Mouse (Mus musculus): ENCODE results near the gene Kcnip4. TPM values are rescaled to one million over a fixed set of nuclear protein-coding genes. Genes with fewer than 3 reads are reported as not detected.
A peak's percentile ranks its signal among the peaks of the same experiment; 100 is the strongest.

The Kcnip4 gene
- polyA plus RNA-seq, 1 experiment from 2014 or later = 3.3 TPM

GRCm38 (mm10) chr5:48430459-48430858 is 1094.2 kb downstream of the Kcnip4 start:
- Histone ChIP-seq H3K4me3 (no peak overlapping the region), H3K9me3 (no peaks in the 10 kb centered on the region), H3K4me1 (no peaks in the 10 kb centered on the region), H3K36me3 (no peaks in the 10 kb centered on the region), H3K27me3 (no peaks in the 10 kb centered on the region), H3K9ac (no peak overlapping the region), H3K27ac (no peak overlapping the region), H3K4me2 (replicated peaks) (no peak overlapping the region)
- ATAC-seq (ENCODE audit: insufficient number of reproducible peaks, insufficient read depth, low FRiP score, low TSS enrichment) = no peak

GRCm38 (mm10) chr5:48421957-48422356 is 1102.8 kb downstream of the Kcnip4 start:
- H3K27me3 ChIP-seq = no peaks in the 10 kb centered on the region
- no peak overlapping the region for H3K9ac ChIP-seq
- H3K4me3 ChIP-seq = no peak overlapping the region
- no peaks in the 10 kb centered on the region for H3K36me3 ChIP-seq
- no peaks in the 10 kb centered on the region for H3K4me1 ChIP-seq
- H3K27ac ChIP-seq = no peak overlapping the region
- H3K4me2 ChIP-seq (replicated peaks) = no peak overlapping the region
- 75% methylated on average over 1 of the region's 1 CpGs for WGBS
- ATAC-seq (ENCODE audit: insufficient number of reproducible peaks, insufficient read depth, low FRiP score, low TSS enrichment) = no peak
- no peaks in the 10 kb centered on the region for H3K9me3 ChIP-seq

GRCm38 (mm10) chr5:48419741-48420140 is 1105.0 kb downstream of the Kcnip4 start:
- WGBS = 87% methylated on average over 2 of the region's 2 CpGs
- Histone ChIP-seq H3K4me2 (replicated peaks) (no peak overlapping the region), H3K27me3 (no peaks in the 10 kb centered on the region), H3K36me3 (no peaks in the 10 kb centered on the region), H3K4me1 (no peaks in the 10 kb centered on the region), H3K9ac (no peak overlapping the region), H3K27ac (no peak overlapping the region), H3K9me3 (no peaks in the 10 kb centered on the region), H3K4me3 (no peak overlapping the region)
- ATAC-seq (ENCODE audit: insufficient number of reproducible peaks, insufficient read depth, low FRiP score, low TSS enrichment) = no peak

GRCm38 (mm10) chr5:48412261-48412660 is 1112.4 kb downstream of the Kcnip4 start:
- H3K9ac ChIP-seq = no peak overlapping the region
- ATAC-seq (ENCODE audit: insufficient number of reproducible peaks, insufficient read depth, low FRiP score, low TSS enrichment) = no peak
- H3K4me3 ChIP-seq = no peak overlapping the region
- 93% methylated on average over 4 of the region's 4 CpGs for WGBS
- no peak overlapping the region for H3K27ac ChIP-seq
- H3K36me3 ChIP-seq = no peaks in the 10 kb centered on the region
- no peaks in the 10 kb centered on the region for H3K9me3 ChIP-seq
- H3K27me3 ChIP-seq = no peaks in the 10 kb centered on the region
- H3K4me2 ChIP-seq (replicated peaks) = no peak overlapping the region
- no peaks in the 10 kb centered on the region for H3K4me1 ChIP-seq

- Histone ChIP-seq H3K36me3 (no peaks in the 10 kb centered on the region), H3K27me3 (no peaks in the 10 kb centered on the region), H3K4me3 (no peak overlapping the region), H3K9me3 (no peaks in the 10 kb centered on the region), H3K4me2 (replicated peaks) (no peak overlapping the region), H3K4me1 (no peaks in the 10 kb centered on the region), H3K9ac (no peak overlapping the region), H3K27ac (no peak overlapping the region)
- ATAC-seq (ENCODE audit: insufficient number of reproducible peaks, insufficient read depth, low FRiP score, low TSS enrichment) = no peak
- WGBS = 62% methylated on average over 4 of the region's 4 CpGs
These were observed 1113.2 kb downstream of the Kcnip4 start for GRCm38 (mm10) chr5:48411462-48411861.

GRCm38 (mm10) chr5:48410348-48410747 is 1114.4 kb downstream of the Kcnip4 start:
- no peak overlapping the region for H3K4me3 ChIP-seq
- 80% methylated on average over 5 of the region's 5 CpGs for WGBS
- no peak for ATAC-seq (ENCODE audit: insufficient number of reproducible peaks, insufficient read depth, low FRiP score, low TSS enrichment)
- no peak overlapping the region for H3K9ac ChIP-seq
- H3K27ac ChIP-seq = no peak overlapping the region
- no peaks in the 10 kb centered on the region for H3K36me3 ChIP-seq
- no peaks in the 10 kb centered on the region for H3K4me1 ChIP-seq
- H3K9me3 ChIP-seq = no peaks in the 10 kb centered on the region
- no peaks in the 10 kb centered on the region for H3K27me3 ChIP-seq
- H3K4me2 ChIP-seq (replicated peaks) = no peak overlapping the region

- ATAC-seq (ENCODE audit: insufficient number of reproducible peaks, insufficient read depth, low FRiP score, low TSS enrichment) = no peak
- H3K9me3 ChIP-seq = no peaks in the 10 kb centered on the region
- H3K9ac ChIP-seq = no peak overlapping the region
- H3K36me3 ChIP-seq = no peaks in the 10 kb centered on the region
- no peaks in the 10 kb centered on the region for H3K4me1 ChIP-seq
- WGBS = 72% methylated on average over 4 of the region's 4 CpGs
- H3K4me3 ChIP-seq = no peak overlapping the region
- H3K4me2 ChIP-seq (replicated peaks) = no peak overlapping the region
- H3K27ac ChIP-seq = no peak overlapping the region
- no peaks in the 10 kb centered on the region for H3K27me3 ChIP-seq
These were observed 1116.4 kb downstream of the Kcnip4 start for GRCm38 (mm10) chr5:48408276-48408675.

GRCm38 (mm10) chr5:48402497-48402896 is 1122.2 kb downstream of the Kcnip4 start:
- Histone ChIP-seq H3K4me3 (no peak overlapping the region), H3K9ac (no peak overlapping the region), H3K4me1 (0 out of 2 replicates have a peak, but pooled peaks cover 2% of the 10 kb centered on the region), H3K4me2 (replicated peaks) (no peak overlapping the region), H3K9me3 (no peaks in the 10 kb centered on the region), H3K27ac (no peak overlapping the region), H3K36me3 (no peaks in the 10 kb centered on the region), H3K27me3 (no peaks in the 10 kb centered on the region)
- ATAC-seq (ENCODE audit: insufficient number of reproducible peaks, insufficient read depth, low FRiP score, low TSS enrichment) = peak; percentile 79; the same call in 1 of the 2 replicates
- 25% methylated on average over 3 of the region's 3 CpGs for WGBS

GRCm38 (mm10) chr5:48371890-48372766 is 1152.6 kb downstream of the Kcnip4 start:
- no peaks in the 10 kb centered on the region for H3K9me3 ChIP-seq
- H3K36me3 ChIP-seq = peaks cover 17% of the 10 kb centered on the region
- ATAC-seq (ENCODE audit: insufficient number of reproducible peaks, insufficient read depth, low FRiP score, low TSS enrichment) = peak; percentile 99
- under 1% methylated on average over 44 of the region's 44 CpGs for WGBS
- H3K4me2 ChIP-seq (replicated peaks) = peak overlapping the region; percentile 63
- H3K4me3 ChIP-seq = peak overlapping the region; percentile 90
- no peaks in the 10 kb centered on the region for H3K27me3 ChIP-seq
- H3K4me1 ChIP-seq = peaks cover 5% of the 10 kb centered on the region
- H3K27ac ChIP-seq = peak overlapping the region; percentile 70; the same call in 1 of the 2 replicates
- H3K9ac ChIP-seq = peak overlapping the region; percentile 84

- 70% methylated on average over 1 of the region's 1 CpGs for WGBS
- no peak overlapping the region for H3K27ac ChIP-seq
- H3K4me2 ChIP-seq (replicated peaks) = no peak overlapping the region
- no peaks in the 10 kb centered on the region for H3K27me3 ChIP-seq
- H3K4me1 ChIP-seq = no peaks in the 10 kb centered on the region
- ATAC-seq (ENCODE audit: insufficient number of reproducible peaks, insufficient read depth, low FRiP score, low TSS enrichment) = no peak
- H3K9ac ChIP-seq = no peak overlapping the region
- no peaks in the 10 kb centered on the region for H3K36me3 ChIP-seq
- H3K9me3 ChIP-seq = no peaks in the 10 kb centered on the region
- H3K4me3 ChIP-seq = no peak overlapping the region
These were observed 1175.4 kb downstream of the Kcnip4 start for GRCm38 (mm10) chr5:48349309-48349708.

- Histone ChIP-seq H3K27ac (no peak overlapping the region), H3K4me3 (no peak overlapping the region), H3K9me3 (no peaks in the 10 kb centered on the region), H3K4me1 (no peaks in the 10 kb centered on the region), H3K4me2 (replicated peaks) (no peak overlapping the region), H3K9ac (no peak overlapping the region), H3K36me3 (no peaks in the 10 kb centered on the region), H3K27me3 (no peaks in the 10 kb centered on the region)
- WGBS = 88% methylated on average over 2 of the region's 2 CpGs
- ATAC-seq (ENCODE audit: insufficient number of reproducible peaks, insufficient read depth, low FRiP score, low TSS enrichment) = no peak
These were observed 1178.6 kb downstream of the Kcnip4 start for GRCm38 (mm10) chr5:48345983-48346648.

Data from embryonic facial prominence, embryonic 12.5 days (tissue).